Mouse (Mus musculus): ENCODE measurements at regions not wholly inside any gene's neighbourhood (a gene's known extent, or its start where the extent isn't known, plus 50 kb on each side); places are given as distances from the start of the nearest gene placed in this dataset.

DNA sequence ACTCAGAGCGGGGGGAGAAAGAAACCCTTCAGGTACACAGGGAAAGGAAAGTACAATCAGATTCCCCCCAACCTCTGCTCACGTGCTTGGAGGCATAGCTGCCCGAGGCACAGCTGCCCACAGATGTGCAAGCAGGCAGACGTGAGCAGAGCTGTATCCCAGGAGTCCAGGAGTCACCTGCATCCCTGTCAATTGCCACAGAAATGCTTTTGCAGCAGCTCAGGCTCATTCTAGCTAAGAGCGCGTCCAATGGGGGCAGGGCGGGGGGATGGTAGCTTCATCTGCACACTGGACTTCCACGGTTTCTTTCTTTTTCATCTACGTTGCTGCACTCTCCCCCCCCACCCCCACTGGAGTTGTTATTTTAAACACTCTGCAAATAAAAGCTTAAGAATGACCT, 66.0 kb upstream of the Fat4 start:
- in situ Hi-C loops (cut with MboI; ENCODE audit: low sequenced_read_pairs in 2 of 2, unreplicated experiment in 2 of 2): no loop called here
- DNase-seq (ENCODE audit: low read depth, low spot score): no peak
- no peak overlapping the region for H3K27ac ChIP-seq (ENCODE audit: insufficient read depth, low read depth, low read length, poor library complexity, severe bottlenecking)
- H3K4me3 ChIP-seq (ENCODE audit: insufficient read depth in 1 of 2, low read depth in 1 of 2, low read length in 2 of 2, poor library complexity in 1 of 2, severe bottlenecking in 1 of 2): no peak overlapping the region
- H3K9me3 ChIP-seq (ENCODE audit: control insufficient read depth, insufficient read depth, low read depth, low read length): no peaks in the 10 kb centered on the region
- H3K4me1 ChIP-seq (ENCODE audit: control insufficient read depth in 2 of 2, insufficient read depth in 2 of 2, low read length in 2 of 2, poor library complexity in 1 of 2): no peaks in the 10 kb centered on the region
- H3K9ac ChIP-seq (ENCODE audit: insufficient read depth, low read depth, low read length, poor library complexity, severe bottlenecking): no peak overlapping the region
- no peaks in the 10 kb centered on the region for H3K36me3 ChIP-seq (ENCODE audit: control insufficient read depth, insufficient read depth, low read length, poor library complexity, severe bottlenecking)
- TF ChIP-seq ZNF384 (IDR thresholded peaks at IDR 0.05; ENCODE audit: low read depth, low read length) (no peak), CHD2 (IDR thresholded peaks at IDR 0.05; ENCODE audit: low read depth, low read length) (no peak)

- no peak for DNase-seq (ENCODE audit: low read depth, low spot score)
- no peak overlapping the region for H3K9ac ChIP-seq (ENCODE audit: insufficient read depth, low read depth, low read length, poor library complexity, severe bottlenecking)
- no peaks in the 10 kb centered on the region for H3K36me3 ChIP-seq (ENCODE audit: control insufficient read depth, insufficient read depth, low read length, poor library complexity, severe bottlenecking)
- no peak overlapping the region for H3K4me3 ChIP-seq (ENCODE audit: insufficient read depth in 1 of 2, low read depth in 1 of 2, low read length in 2 of 2, poor library complexity in 1 of 2, severe bottlenecking in 1 of 2)
- H3K27ac ChIP-seq (ENCODE audit: insufficient read depth, low read depth, low read length, poor library complexity, severe bottlenecking): no peak overlapping the region
- TF ChIP-seq ZNF384 (IDR thresholded peaks at IDR 0.05; ENCODE audit: low read depth, low read length): no peak
- TF ChIP-seq HCFC1 (IDR thresholded peaks at IDR 0.05; ENCODE audit: borderline replicate concordance, insufficient read depth, low read length): no peak
- TF ChIP-seq CHD2 (IDR thresholded peaks at IDR 0.05; ENCODE audit: low read depth, low read length): no peak
- TF ChIP-seq ZC3H11A (IDR thresholded peaks at IDR 0.05; ENCODE audit: borderline replicate concordance, low read depth, low read length): no peak
- TF ChIP-seq MAFK (IDR thresholded peaks at IDR 0.05; ENCODE audit: insufficient read depth, low read depth, low read length): no peak
- in situ Hi-C loops (cut with MboI; ENCODE audit: low sequenced_read_pairs in 2 of 2, unreplicated experiment in 2 of 2): no loop called here
- no peaks in the 10 kb centered on the region for H3K4me1 ChIP-seq (ENCODE audit: control insufficient read depth in 2 of 2, insufficient read depth in 2 of 2, low read length in 2 of 2, poor library complexity in 1 of 2)
- H3K9me3 ChIP-seq (ENCODE audit: control insufficient read depth, insufficient read depth, low read depth, low read length): no peaks in the 10 kb centered on the region
These were observed 66.4 kb upstream of the Fat4 start for GRCm38 (mm10) chr3:38820315-38820714.

DNA sequence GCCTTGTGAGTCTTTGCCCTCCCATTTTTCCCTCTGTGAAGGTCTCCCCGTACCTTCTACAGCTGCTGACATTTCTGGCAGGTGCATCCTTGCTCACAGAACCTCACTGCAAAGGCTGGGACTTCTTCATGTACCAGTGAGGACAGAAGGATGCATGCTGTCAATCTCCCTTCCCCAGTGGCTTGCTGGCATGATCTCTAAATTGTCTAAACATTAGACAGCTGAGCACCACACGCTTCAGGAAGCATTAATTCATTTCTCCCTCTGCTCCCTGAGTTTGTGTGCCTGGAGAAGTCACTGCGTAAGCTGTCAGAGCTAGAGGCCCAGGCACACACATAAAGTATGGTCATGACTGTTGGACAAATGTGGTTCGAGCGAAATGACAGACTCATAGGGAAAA, 69.1 kb upstream of the Fat4 start:
- DNase-seq (ENCODE audit: low read depth, low spot score): no peak
- H3K36me3 ChIP-seq (ENCODE audit: control insufficient read depth, insufficient read depth, low read length, poor library complexity, severe bottlenecking): no peaks in the 10 kb centered on the region
- in situ Hi-C loops (cut with MboI; ENCODE audit: low sequenced_read_pairs in 2 of 2, unreplicated experiment in 2 of 2): no loop called here
- no peak overlapping the region for H3K27ac ChIP-seq (ENCODE audit: insufficient read depth, low read depth, low read length, poor library complexity, severe bottlenecking)
- H3K9me3 ChIP-seq (ENCODE audit: control insufficient read depth, insufficient read depth, low read depth, low read length): no peaks in the 10 kb centered on the region
- TF ChIP-seq ZNF384 (IDR thresholded peaks at IDR 0.05; ENCODE audit: low read depth, low read length) (no peak), MAFK (IDR thresholded peaks at IDR 0.05; ENCODE audit: insufficient read depth, low read depth, low read length) (no peak), ZC3H11A (IDR thresholded peaks at IDR 0.05; ENCODE audit: borderline replicate concordance, low read depth, low read length) (no peak), HCFC1 (IDR thresholded peaks at IDR 0.05; ENCODE audit: borderline replicate concordance, insufficient read depth, low read length) (no peak), CHD2 (IDR thresholded peaks at IDR 0.05; ENCODE audit: low read depth, low read length) (no peak)
- no peak overlapping the region for H3K4me3 ChIP-seq (ENCODE audit: insufficient read depth in 1 of 2, low read depth in 1 of 2, low read length in 2 of 2, poor library complexity in 1 of 2, severe bottlenecking in 1 of 2)
- no peak overlapping the region for H3K9ac ChIP-seq (ENCODE audit: insufficient read depth, low read depth, low read length, poor library complexity, severe bottlenecking)
- no peaks in the 10 kb centered on the region for H3K4me1 ChIP-seq (ENCODE audit: control insufficient read depth in 2 of 2, insufficient read depth in 2 of 2, low read length in 2 of 2, poor library complexity in 1 of 2)

DNA sequence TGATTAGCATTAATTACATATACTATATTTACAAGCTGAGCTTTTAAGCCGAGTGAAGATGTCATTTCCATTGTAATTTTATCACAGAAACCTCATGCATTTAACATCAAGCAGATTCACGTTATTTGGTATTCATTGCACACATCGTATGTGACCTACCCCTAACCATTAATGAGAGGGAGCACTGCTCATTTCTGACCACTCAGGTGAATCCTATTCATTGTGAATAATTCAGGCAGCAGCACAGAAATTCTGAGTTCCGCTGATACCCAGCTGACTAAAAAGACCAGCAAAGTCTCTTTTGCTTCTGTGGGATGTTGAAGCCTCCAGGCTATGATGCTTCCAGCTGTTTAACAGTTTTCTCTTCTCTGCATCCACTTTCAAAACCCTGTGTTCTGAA, 74.3 kb upstream of the Fat4 start:
- no peaks in the 10 kb centered on the region for H3K4me1 ChIP-seq (ENCODE audit: control insufficient read depth in 2 of 2, insufficient read depth in 2 of 2, low read length in 2 of 2, poor library complexity in 1 of 2)
- no peak overlapping the region for H3K27ac ChIP-seq (ENCODE audit: insufficient read depth, low read depth, low read length, poor library complexity, severe bottlenecking)
- H3K9ac ChIP-seq (ENCODE audit: insufficient read depth, low read depth, low read length, poor library complexity, severe bottlenecking): no peak overlapping the region
- in situ Hi-C loops (cut with MboI; ENCODE audit: low sequenced_read_pairs in 2 of 2, unreplicated experiment in 2 of 2): no loop called here
- no peak for DNase-seq (ENCODE audit: low read depth, low spot score)
- no peaks in the 10 kb centered on the region for H3K9me3 ChIP-seq (ENCODE audit: control insufficient read depth, insufficient read depth, low read depth, low read length)
- no peaks in the 10 kb centered on the region for H3K36me3 ChIP-seq (ENCODE audit: control insufficient read depth, insufficient read depth, low read length, poor library complexity, severe bottlenecking)
- H3K4me3 ChIP-seq (ENCODE audit: insufficient read depth in 1 of 2, low read depth in 1 of 2, low read length in 2 of 2, poor library complexity in 1 of 2, severe bottlenecking in 1 of 2): no peak overlapping the region
- TF ChIP-seq ZC3H11A (IDR thresholded peaks at IDR 0.05; ENCODE audit: borderline replicate concordance, low read depth, low read length): no peak

GRCm38 (mm10) chr3:38811635-38812034, 75.1 kb upstream of the Fat4 start:
- TF ChIP-seq CHD2 (IDR thresholded peaks at IDR 0.05; ENCODE audit: low read depth, low read length) (no peak), MAFK (IDR thresholded peaks at IDR 0.05; ENCODE audit: insufficient read depth, low read depth, low read length) (no peak), HCFC1 (IDR thresholded peaks at IDR 0.05; ENCODE audit: borderline replicate concordance, insufficient read depth, low read length) (no peak), ZC3H11A (IDR thresholded peaks at IDR 0.05; ENCODE audit: borderline replicate concordance, low read depth, low read length) (no peak), ZNF384 (IDR thresholded peaks at IDR 0.05; ENCODE audit: low read depth, low read length) (no peak)
- in situ Hi-C loops (cut with MboI; ENCODE audit: low sequenced_read_pairs in 2 of 2, unreplicated experiment in 2 of 2): no loop called here
- H3K9me3 ChIP-seq (ENCODE audit: control insufficient read depth, insufficient read depth, low read depth, low read length): no peaks in the 10 kb centered on the region
- H3K36me3 ChIP-seq (ENCODE audit: control insufficient read depth, insufficient read depth, low read length, poor library complexity, severe bottlenecking): no peaks in the 10 kb centered on the region
- H3K9ac ChIP-seq (ENCODE audit: insufficient read depth, low read depth, low read length, poor library complexity, severe bottlenecking): no peak overlapping the region
- H3K4me3 ChIP-seq (ENCODE audit: insufficient read depth in 1 of 2, low read depth in 1 of 2, low read length in 2 of 2, poor library complexity in 1 of 2, severe bottlenecking in 1 of 2): no peak overlapping the region
- H3K27ac ChIP-seq (ENCODE audit: insufficient read depth, low read depth, low read length, poor library complexity, severe bottlenecking): no peak overlapping the region
- no peaks in the 10 kb centered on the region for H3K4me1 ChIP-seq (ENCODE audit: control insufficient read depth in 2 of 2, insufficient read depth in 2 of 2, low read length in 2 of 2, poor library complexity in 1 of 2)
- DNase-seq (ENCODE audit: low read depth, low spot score): peak; percentile 6
